Mouse (Mus musculus) ovary, postnatal 14 days (tissue): ENCODE results near the gene Mkrn2os.
A peak's percentile ranks its signal among the peaks of the same experiment; 100 is the strongest.
"Not testable (repeated sequence)": the region's sequence is repeated elsewhere in the genome, so short reads cannot be mapped to it uniquely, and the experiment has no call there.

ENCODE experiments used
- DNase-seq: peaks from one replicate; pipeline ENCODE4 v3.0.0; 2022; ENCODE audit warnings: low spot score

Mkrn2os gene

GRCm38 (mm10) chr6:115592458-115592857 is at the start of gene Mkrn2os:
Gene Mkrn2os (minus strand): TSS chr6:115592576.
- no peak for DNase-seq

- not testable (repeated sequence) for DNase-seq
These were observed 45.8 kb upstream of the Mkrn2os start for GRCm38 (mm10) chr6:115638188-115638587.

- no peak for DNase-seq
These were observed 41.6 kb upstream of the Mkrn2os start for GRCm38 (mm10) chr6:115634015-115634414.

GRCm38 (mm10) chr6:115631056-115631795 is 38.9 kb upstream of the Mkrn2os start:
- no peak for DNase-seq

- no peak for DNase-seq
These were observed 33.7 kb upstream of the Mkrn2os start for GRCm38 (mm10) chr6:115626121-115626520.

- DNase-seq: no peak
These were observed 28.6 kb upstream of the Mkrn2os start for GRCm38 (mm10) chr6:115620942-115621341.

GRCm38 (mm10) chr6:115619818-115620217 is 27.4 kb upstream of the Mkrn2os start:
- no peak for DNase-seq

GRCm38 (mm10) chr6:115615983-115616382 is 23.6 kb upstream of the Mkrn2os start:
- no peak for DNase-seq

GRCm38 (mm10) chr6:115613793-115614192 is 21.4 kb upstream of the Mkrn2os start:
- no peak for DNase-seq

GRCm38 (mm10) chr6:115610301-115610700 is 17.9 kb upstream of the Mkrn2os start:
- DNase-seq: no peak

GRCm38 (mm10) chr6:115609121-115609520 is 16.7 kb upstream of the Mkrn2os start:
- no peak for DNase-seq

- DNase-seq: no peak
These were observed 15.1 kb upstream of the Mkrn2os start for GRCm38 (mm10) chr6:115607429-115607828.

- no peak for DNase-seq
These were observed 14.1 kb upstream of the Mkrn2os start for GRCm38 (mm10) chr6:115606461-115606860.

GRCm38 (mm10) chr6:115601715-115602523 is 9.5 kb upstream of the Mkrn2os start, which contains the start of gene Mkrn2:
Gene Mkrn2 (plus strand): TSS chr6:115601902.
- peak; percentile 90 for DNase-seq

GRCm38 (mm10) chr6:115601322-115601714 is 8.9 kb upstream of the Mkrn2os start:
- no peak for DNase-seq

GRCm38 (mm10) chr6:115595667-115596066 is 3.3 kb upstream of the Mkrn2os start:
- no peak for DNase-seq

GRCm38 (mm10) chr6:115594463-115594862 is 2.1 kb upstream of the Mkrn2os start:
- DNase-seq: no peak

GRCm38 (mm10) chr6:115593252-115593651 is 876 bp upstream of the Mkrn2os start:
- DNase-seq: no peak

- DNase-seq: no peak
These were observed 550 bp downstream of the Mkrn2os start for GRCm38 (mm10) chr6:115591692-115592359.

GRCm38 (mm10) chr6:115586321-115586720 is 6.1 kb downstream of the Mkrn2os start:
- DNase-seq: no peak

- DNase-seq: no peak
These were observed 8.2 kb downstream of the Mkrn2os start for GRCm38 (mm10) chr6:115584176-115584575.

GRCm38 (mm10) chr6:115583430-115584125 is 8.8 kb downstream of the Mkrn2os start:
- no peak for DNase-seq
